Mouse (Mus musculus): ENCODE measurements around the gene Abcf2.
"Not testable (repeated sequence)": the region's sequence is repeated elsewhere in the genome, so short reads cannot be mapped to it uniquely, and the experiment has no call there.

Abcf2 gene

DNA sequence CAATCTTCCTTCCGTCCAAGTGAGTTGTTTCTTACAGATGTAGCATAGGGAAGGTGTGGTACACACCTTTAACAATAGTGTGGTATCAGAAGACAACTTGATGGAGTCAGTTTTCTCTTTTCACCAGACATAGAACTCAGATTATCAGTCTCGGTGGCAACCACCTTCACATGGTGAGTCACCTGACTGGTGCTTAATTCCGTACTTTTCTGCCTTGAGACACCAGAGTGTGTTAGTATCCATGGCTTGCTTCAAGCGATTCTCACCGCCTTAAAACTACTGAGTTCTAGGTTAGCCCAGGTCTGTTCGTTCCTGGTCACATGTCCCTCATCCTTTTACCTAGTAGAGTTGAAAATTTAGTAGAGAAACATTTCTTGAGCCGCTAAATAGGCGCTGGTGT, 8.8 kb upstream of the Abcf2 start:
- no peak for DNase-seq

DNA sequence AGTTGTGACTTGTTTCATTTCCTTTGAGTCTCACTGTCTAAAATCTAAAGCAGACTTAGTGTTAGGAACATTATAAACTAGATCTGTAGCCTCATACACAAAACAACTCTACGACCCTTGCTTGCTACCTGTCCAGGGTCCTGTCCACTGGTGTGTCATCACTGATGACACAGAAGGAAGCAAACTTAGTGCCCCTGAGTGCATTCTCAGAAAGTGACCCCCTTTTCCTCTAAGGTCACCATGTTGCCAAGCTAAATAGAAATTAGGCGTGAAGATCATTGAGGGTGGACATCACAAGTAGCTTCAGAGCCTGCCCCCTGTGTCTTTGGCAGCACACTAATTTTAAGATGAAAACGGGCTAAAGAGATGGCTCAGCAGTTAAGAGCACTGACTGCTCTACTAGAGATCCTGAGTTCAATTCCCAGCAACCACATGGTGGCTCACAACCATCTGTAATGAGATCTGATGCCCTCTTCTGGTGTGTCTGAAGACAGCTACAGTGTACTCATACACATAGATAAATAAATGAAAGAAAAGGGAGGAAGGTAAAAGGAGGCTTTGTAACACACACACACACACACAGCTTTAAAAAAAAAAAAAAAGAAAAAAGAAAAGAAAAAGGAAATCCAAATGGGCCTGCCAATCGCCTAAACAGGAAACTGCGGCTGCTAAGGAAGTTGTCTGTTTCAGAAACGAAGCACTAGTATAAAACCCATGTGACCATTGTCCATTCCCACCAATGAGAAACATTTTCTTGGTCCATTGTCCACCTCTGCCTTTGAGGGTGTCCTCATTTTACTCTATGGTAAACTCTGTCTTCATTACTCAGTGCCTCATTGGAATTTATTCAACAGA, 1.1 kb upstream of the Abcf2 start:
- DNase-seq: no peak

DNA sequence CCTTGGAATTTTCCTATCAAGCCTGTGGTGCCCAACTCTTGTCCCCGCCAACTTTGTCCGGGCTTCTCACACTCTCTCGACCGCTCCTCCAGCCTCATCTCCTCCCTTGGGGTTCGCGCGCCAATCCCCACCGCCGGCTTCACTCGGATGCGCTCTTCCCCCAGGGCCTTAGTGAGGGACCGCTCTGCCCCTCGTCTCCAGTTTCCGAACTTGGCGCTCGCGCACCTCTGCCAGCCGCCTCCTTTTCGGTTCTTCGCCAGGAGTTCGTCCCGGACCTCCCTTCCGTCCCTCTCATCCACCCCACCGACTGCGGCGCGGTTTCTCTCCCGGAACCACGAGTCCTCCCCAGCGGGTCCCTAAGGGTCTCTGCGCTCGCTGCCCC, 475 bp downstream of the Abcf2 start:
- DNase-seq: no peak

DNA sequence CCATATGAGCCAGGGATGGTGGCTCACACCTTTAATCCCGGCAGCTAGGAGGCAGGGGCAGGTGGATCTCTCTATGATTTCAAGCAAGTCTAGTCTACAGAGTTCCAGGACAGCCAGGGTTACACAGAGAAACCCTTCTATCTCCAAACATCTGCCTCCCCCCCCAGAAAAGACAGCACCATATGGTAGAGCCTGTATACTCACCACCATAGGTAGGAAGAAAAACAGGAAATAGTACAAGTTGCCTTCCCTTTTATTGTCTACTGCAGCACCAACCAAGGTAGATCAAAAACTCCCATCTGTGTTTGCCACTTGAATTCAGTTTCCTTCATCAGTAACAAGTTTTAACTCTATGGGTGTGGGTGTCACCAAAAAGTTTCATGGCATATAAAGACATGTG, 1.3 kb downstream of the Abcf2 start:
- no peak for DNase-seq

DNA sequence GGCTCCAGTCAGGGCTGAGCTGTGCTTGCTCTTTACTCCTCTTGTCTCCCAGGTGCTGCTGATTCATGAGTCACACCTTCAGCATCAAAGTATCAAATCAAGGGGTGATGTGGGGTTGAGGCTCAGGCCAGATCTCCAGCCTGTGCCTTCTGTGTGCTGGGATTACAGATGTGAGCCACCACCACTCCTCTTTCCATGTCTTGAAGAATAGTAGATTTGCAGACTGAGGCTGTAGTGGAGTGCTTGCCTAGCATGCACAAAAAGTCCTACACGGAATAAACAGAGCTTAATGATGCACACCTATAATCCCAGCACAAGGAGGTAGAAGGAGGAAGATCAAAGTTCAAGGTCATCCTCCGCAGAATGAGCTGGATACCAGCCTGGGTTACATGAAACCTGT, 20.6 kb downstream of the Abcf2 start, which contains the start of gene 4931409K22Rik:
Gene 4931409K22Rik (minus strand): TSS at position 101 of the 400 bp plus-strand sequence.
- DNase-seq: no peak

DNA sequence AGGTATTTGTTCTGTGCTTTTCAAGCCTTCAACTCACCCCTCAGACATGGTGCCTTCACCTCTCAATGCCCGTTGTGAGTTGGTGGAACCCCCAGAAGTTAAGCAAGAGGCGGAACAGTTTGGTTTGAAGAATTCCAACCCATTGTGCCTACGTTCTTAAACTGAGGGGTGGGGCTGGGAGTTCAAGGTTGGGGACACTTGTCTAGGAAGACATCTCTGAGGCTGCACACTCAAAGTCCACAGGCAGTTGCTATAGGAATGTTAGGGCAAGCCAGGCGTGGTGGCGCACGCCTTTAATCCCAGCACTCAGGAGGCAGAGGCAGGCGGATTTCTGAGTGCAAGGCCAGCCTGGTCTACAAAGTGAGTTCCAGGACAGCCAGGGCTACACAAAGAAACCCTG, 21.9 kb downstream of the Abcf2 start:
- not testable (repeated sequence) for DNase-seq

DNA sequence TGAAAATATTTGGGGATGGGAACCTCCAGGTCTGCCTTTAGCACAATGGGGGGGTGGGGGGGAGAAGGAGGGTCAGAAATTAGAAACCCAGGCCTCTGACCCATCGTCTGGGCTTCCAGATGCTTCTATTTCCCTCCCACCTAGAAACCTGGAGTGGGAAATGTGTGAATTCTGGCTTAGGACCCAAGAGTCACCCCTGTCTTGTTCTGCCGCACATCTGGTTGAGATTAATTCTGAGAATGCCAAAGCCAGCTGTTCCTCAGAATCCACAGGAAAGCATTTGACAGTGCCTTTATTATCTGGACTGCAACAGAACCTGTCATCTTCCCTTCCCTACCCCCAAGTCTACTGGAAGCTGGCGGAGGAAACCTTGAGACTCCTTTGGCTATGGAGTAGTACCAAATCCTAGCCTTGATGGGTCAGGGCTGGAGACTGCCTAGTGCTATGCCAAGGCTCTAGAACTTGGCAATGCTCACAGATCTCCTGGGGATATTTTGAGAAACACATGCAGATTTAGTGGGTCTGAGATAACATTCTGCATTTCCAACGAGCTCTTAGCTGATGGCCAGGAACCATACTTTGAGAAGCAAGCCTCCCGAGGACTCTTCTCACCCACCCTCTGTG, 23.5 kb downstream of the Abcf2 start:
- no peak for DNase-seq

DNA sequence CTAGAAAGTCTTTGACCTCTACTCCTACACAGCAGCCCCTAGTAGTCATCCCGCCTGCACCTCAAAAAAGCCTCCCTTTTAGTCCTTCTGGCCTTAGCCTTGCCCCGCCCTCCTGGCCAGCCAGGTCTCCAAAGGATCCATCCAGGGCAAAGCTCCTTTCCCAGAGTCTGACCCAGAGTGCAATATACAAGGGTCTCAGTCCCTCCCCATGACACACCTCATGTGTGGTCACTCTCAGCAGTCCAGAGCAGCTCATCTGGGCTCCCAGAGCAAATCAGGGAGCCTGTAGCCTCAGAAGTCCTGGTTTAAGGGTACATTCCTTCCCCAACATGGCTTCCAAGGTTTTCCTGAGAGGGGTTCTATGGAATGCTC, 26.0 kb downstream of the Abcf2 start:
- no peak for DNase-seq

DNA sequence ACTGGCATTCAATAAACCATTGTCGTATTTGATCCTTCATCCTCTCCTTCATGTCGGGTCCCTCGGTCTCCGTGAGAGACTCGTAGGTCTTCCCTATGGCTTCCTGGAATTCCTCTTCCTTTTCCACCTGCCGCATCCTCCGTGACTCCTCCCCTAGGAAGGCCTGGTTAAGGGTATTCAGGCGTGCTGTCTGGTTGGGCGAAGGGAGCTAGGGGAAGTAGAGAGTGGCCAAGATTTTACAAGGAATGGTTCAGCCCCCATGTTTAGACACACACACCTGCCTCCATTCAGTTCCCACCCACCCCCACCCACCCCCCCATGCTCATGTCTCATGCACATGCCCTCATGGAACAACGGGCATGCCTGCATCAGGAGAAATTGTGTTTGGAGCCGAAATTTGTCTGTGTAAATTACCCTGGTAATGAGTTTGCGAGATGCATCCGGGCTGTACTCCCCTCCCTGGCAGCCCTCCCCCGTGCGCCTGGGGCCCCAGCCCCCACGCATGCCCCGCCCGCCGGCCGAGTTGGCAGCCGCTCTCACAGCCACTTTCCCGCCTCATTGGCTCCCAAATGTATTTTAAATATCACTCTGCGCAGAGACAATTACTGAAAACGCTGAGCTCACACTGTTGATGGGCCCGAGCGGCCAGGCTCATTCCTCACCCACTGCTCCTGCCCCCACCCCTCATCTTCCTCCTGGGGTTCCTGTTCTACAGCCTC, 26.5 kb downstream of the Abcf2 start:
- DNase-seq: peak; percentile 67

DNA sequence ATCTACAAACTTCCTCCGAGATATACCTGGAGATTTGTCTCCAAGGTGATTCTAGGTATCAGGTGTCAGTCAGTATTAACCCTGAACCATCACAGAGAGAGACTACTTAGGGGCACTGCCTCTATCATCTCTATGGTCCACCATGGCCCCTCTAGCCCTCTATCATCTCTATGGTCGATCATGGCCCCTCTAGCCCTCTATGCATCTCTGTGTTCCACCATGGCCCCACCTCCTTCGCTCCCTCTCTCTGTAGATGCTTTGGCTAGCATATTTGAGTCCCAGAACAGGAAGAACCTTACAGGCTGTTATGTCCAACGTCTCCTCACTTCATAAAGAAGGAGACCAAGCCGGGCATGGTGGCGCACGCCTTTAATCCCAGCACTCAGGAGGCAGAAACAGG, 34.6 kb downstream of the Abcf2 start:
- DNase-seq: no peak

DNA sequence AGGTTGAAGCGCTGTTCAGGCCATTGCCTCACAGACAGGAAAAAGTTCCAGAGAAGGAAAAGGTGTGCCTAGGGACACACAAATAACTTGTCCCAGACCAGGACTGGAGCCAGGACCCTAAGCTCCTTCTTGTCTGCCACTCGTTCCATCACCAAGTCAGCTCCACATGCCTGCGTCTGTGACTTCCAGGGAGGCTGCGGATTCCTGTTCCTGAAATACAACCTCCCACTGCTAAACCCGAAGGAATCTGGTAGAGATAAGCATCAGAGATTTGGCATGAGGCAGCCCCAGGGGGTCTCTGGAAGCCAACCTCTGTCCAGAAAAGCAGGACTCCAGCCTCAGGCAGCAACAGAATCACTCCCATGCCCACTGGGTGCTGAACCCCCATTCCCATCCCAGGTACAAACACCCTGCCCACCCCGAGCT, 36.1 kb downstream of the Abcf2 start:
- DNase-seq: no peak

DNA sequence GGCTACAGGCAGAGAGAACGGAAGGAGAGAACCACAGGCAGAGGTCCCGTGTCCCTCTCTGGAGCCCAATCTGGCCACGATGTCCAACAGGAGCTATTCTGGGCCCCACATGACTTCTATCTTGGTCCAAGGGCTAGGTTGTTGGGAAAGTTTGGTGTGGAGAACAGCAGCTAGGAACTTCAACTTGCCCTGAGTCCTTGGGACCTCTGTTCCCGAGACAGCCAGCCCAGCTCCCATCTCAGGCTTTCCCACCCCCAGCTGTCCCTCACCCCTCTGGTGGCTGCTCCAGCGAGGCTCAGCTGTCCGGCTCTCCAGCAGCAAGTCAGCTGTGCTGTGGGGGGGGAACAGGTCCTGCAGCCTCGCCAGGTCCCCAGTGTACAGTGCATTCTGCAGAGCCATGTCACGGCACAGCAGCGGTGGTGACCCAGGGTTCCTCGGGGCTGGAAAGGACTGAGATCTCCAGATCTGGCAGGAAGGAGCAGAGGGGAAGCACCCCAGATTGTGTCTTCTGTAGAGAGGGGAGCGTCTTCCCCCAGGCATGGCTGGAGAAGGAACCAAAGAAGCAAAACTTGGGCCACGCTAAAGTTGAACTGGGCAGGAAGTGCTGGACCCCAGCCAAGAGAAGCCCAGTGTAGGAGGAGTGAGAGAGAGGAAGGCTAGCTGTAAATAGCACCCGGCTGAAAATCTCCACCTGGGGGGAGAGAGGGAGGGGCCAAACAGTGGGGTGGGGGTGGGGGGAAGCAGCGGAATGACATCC, 36.7 kb downstream of the Abcf2 start, which contains the start of gene Asb10:
Gene Asb10 (minus strand): TSS at position 592 of the 757 bp plus-strand sequence.
- peak; percentile 28 for DNase-seq

DNA sequence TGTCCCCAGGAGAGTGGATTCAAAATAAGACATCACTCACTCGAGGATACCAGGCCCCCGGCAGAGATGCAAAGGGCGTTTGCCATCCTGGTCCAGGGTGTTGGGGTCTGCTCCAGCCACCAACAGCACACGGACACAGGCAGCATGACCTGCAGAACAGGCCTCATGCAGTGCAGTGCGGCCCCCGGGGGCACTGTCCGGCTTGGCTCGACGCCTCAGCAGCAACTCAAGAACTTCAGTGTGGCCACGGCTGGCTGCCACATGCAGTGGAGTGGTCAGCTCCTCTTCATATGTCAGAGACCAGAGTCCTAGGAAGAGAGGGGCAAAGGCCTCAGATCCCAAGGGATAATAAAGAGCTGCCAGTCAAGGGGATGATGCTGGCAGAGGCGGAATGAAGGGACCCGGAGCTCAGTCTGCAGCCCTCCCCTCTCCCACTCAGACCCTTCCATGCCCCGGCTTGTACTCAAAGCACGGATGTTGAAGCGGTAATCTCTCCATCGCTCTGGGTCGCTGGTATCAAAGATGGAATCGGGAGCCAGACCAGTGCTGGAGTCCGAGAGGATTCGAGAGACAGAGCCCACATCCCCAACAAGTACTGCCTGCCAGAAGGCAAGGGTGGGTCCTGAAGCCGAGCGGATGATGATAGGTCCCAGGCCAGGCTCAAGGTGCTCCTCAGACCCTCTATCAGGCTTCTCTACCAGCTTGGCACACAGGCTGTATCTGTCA, 37.5 kb downstream of the Abcf2 start:
- no peak for DNase-seq

DNA sequence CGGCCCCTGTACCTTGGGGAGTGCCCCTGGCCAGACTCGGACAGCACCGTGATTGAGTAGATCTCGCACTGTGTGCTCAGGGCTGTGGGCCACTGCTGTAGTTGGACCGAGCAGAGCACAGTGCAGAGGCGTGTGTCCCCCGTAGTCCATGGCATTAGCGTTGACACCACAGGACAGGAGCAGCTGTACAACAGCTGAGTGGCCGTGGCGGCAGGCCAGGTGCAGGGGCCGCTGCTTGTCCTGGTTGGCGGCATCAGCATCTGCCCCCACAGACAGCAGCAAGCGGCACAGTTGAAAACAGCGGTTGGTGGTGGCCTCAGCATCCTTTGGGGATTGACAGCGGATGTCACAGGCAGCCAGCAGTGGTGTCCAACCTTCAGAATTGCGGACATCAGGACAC, 39.6 kb downstream of the Abcf2 start:
- DNase-seq: no peak

DNA sequence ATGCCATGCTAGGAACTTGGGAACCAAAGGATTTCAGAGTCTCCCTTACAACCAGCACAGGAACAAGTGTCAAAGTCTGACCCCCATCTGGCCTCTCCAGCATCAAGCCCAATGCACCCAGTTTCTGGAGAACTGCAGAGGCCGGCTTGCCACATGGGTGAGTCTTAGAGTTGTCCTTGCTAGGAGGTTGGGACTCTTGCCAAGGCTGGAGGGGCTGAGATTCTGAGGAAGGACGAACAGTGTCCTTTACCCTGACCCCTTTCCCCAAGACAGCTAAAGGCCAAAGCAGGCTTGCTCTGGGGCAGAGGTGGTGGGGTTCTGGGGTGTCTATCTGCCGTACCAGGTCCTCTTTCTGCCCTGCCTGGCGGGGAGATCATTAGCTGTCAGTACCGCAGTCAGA, 40.8 kb downstream of the Abcf2 start:
- DNase-seq: no peak

DNA sequence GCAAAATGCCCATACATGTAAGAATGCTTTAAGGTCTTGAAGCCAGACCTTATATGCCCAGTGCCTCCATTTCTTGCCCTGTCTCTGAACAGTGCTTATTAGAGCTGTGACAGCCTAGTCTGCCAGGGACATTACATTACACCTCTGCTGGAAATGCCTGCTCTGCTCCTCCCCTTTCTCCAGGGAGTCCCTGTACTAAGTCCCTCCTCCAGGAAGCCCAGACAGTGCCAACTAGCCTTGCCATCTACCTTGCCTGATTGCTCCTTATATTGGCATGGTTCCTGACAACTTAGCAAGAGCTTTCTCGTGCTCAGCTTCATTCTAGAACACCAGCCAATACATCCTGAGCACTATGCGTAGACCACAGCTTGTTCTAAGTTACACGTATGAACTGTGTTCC, 41.5 kb downstream of the Abcf2 start:
- DNase-seq: no peak

DNA sequence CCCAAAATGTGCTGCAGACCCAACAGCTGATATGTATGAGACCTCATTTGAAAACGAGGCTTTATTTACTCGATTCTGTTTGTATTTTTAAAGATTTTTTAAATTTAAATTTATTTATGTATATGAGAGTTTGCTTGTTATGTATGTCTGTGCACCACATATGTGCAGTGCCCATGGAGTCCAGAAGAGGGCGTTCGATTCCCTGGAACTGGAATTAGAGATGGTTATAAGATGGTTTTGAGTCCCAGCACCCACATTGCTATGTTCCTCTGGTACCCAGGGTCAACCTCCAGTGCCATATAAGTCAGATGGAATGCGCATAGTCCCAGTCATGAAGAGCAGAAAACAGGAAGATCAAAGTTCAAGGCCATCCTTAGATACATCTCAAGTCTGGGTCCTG, 43.0 kb downstream of the Abcf2 start:
- no peak for DNase-seq

DNA sequence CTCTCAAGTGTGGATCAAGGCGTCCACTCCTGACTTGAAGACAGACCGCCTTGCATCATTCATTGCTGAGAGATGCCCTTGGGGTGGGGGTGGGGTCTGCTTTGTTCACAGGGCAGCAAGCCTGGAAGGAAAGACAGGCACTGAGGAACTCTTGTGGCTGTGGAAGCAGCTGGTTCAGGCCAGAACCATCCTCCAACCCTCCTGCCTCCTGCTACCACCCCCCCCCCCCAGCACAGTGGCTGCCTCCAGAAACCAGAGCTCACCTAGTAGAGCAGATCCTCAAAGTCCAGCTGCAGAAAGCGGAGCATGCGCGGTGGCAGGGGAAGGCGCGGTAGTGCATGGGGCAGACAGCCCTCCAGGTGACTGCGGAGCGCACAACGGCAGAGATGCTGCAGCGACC, 43.9 kb downstream of the Abcf2 start:
- DNase-seq: no peak

DNA sequence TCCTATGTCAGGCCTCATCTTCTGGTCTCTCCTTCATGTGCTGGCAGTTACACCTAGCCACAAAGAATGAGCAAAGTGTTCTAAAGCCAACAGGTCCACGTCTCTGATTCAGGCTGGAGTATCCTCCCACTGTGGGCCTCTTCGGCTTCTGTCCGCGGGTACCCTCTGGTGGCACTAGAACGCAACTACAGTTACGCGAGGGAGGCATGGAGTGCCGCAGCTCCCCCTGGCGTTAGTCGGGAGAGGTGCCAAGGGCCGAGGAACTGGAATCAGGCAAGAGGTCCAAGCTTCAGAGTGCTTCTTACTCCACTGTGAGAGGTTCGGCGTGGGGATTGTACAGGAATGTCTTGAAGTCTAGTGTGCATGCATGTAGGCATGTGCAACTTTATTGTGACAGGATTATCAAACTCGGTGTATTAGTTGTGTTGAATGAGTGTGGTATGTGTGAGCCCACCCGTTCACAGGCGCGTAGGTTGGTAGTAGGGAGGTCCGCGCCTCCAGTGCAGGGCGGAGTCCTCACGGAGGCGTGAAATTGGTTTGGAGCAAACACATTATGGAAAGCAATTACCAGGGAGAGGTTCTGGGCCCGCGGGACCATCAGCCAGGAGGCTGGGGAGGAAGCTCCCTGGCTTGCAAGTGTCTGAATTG, 47.1 kb downstream of the Abcf2 start:
- DNase-seq: peak; percentile 87

DNA sequence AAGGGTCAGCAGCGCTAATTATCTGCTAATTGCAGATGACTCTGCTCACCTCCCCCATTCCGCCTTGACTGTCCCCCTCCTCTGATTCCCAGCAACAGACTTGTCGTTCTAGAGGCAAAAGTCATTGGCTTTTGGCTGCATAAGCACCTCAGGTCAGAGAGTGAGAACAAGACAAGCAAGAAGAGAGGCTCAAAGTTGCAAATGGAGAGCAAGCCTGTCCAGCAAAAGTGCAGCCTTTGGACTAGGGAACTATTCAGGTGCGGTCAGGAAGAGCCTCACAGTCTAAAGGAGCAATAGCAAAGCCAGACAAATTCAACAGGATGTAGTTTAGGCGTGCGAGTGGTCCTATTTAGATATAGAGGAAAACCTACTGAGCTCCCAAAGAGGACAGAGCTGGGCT, 49.5 kb downstream of the Abcf2 start:
- no peak for DNase-seq

DNA sequence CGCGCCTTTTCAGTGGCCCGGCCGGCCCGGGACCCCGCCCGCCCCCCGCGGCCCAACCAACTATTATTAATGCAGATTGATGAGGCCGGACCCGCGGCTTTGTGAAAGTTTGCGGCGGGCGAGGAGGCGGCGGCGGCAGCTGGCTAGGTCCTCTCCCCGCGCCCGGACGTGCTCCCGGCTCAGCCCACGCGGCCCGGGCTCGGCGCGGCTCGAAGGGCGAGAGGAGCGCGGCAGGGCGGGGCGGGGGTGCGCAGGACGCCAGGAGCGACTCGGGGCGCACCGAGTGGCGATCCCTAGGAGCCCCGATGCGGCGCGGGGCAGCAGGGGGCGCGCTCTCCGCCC, 50.4 kb downstream of the Abcf2 start, which contains the start of gene Gbx1:
Gene Gbx1 (minus strand): TSS at position 314 of the 342 bp plus-strand sequence.
- no peak for DNase-seq
